In genomic region chr17:47759702-47760410, GRCm38 (mm10) we compare ENCODE assay signal across 8 mouse cellular contexts. TPM values are rescaled to one million over a fixed set of nuclear protein-coding genes. Genes with fewer than 3 reads are reported as not detected.
DNase-seq lines count a peak whose midpoint lies in the region; ATAC-seq lines count a peak whose summit lies in the region.

No protein-coding gene starts in this region.

- no peak overlapping the region for H3K4me3 ChIP-seq in forebrain, embryonic 10.5 days
- no peak overlapping the region for H3K4me3 ChIP-seq in midbrain, embryonic 13.5 days (replicated peaks)

- no peak overlapping the region for H3K27ac ChIP-seq in forebrain, embryonic 10.5 days
- H3K27ac ChIP-seq in midbrain, embryonic 13.5 days: no peak overlapping the region

- ATAC-seq in midbrain, embryonic 13.5 days: no peak

- DNase-seq in right cerebral cortex, postnatal 14 days: peak; percentile 42
- no peak for DNase-seq in right cerebral cortex, postnatal 10 days (ENCODE audit: low spot score in 2 of 2)
- DNase-seq in adrenal gland, postnatal 36 days: peak; percentile 66 to 80
- peak; percentile 75 for DNase-seq in gastrocnemius, postnatal 14 days
- DNase-seq in left cerebral cortex, postnatal 4 days: peak; percentile 29
- no peak for DNase-seq in forebrain, embryonic 10.5 days (ENCODE audit: extremely low spot score, low spot score)
- no peak for DNase-seq in kidney, adult 11 months

- no peaks in the 10 kb centered on the region for H3K36me3 ChIP-seq in forebrain, embryonic 10.5 days (replicated peaks)
- no peaks in the 10 kb centered on the region for H3K36me3 ChIP-seq in midbrain, embryonic 13.5 days

- WGBS in forebrain, embryonic 10.5 days: 72% methylated on average over 15 of the region's 15 CpGs
- whole genome bisulfite sequencing in midbrain, embryonic 13.5 days: 73% methylated on average over 15 of the region's 15 CpGs

- intact Hi-C loops in gastrocnemius, postnatal 14 days (cut with DNase I; ENCODE audit: low total_unique reads): no loop called here
- intact Hi-C loops in left cerebral cortex, postnatal 4 days (cut with DNase I): no loop called here

- H3K4me1 ChIP-seq in forebrain, embryonic 10.5 days: peaks cover 13% of the 10 kb centered on the region
- H3K4me1 ChIP-seq in midbrain, embryonic 13.5 days (replicated peaks): peaks cover 11% of the 10 kb centered on the region

- H3K4me2 ChIP-seq in midbrain, embryonic 13.5 days (replicated peaks): no peak overlapping the region

- peaks cover 3% of the 10 kb centered on the region; the same call in 1 of the 2 replicates for H3K27me3 ChIP-seq in forebrain, embryonic 10.5 days (ENCODE audit: poor library complexity, severe bottlenecking)
- no peaks in the 10 kb centered on the region for H3K27me3 ChIP-seq in midbrain, embryonic 13.5 days

- H3K9me3 ChIP-seq in forebrain, embryonic 10.5 days: no peaks in the 10 kb centered on the region
- H3K9me3 ChIP-seq in midbrain, embryonic 13.5 days: no peaks in the 10 kb centered on the region

- H3K9ac ChIP-seq in midbrain, embryonic 13.5 days (replicated peaks): no peak overlapping the region

RNA-seq across cellular contexts. Expression of gene Tfeb, which starts 23.0 kb away (rescaled TPM):
- total RNA-seq in adrenal gland, postnatal 36 days (2021): 10 to 100 TPM; 18.6 to 18.9 TPM
- 10 to 100 TPM; 60.0 to 66.0 TPM for total RNA-seq in gastrocnemius, postnatal 14 days (2021)
- total RNA-seq in left cerebral cortex, postnatal 4 days (2021): 1 to 10 TPM; 5.0 to 5.7 TPM
- polyA plus RNA-seq in forebrain, embryonic 10.5 days (2016; fragmentation: Nextera tagmentation; extraction: Ambion mirVana): 1.9 and 2.2 TPM in 2 replicates
- polyA plus RNA-seq in midbrain, embryonic 13.5 days (2015; fragmentation: Nextera tagmentation; extraction: Ambion mirVana): 1.8 and 2.0 TPM in 2 replicates

RNA-seq across cellular contexts. Expression of gene Pgc, which starts 33.2 kb away (rescaled TPM):
- not detected for total RNA-seq in adrenal gland, postnatal 36 days (2021)
- not detected for total RNA-seq in gastrocnemius, postnatal 14 days (2021)
- not detected for total RNA-seq in left cerebral cortex, postnatal 4 days (2021)
- not detected in 2 replicates for polyA plus RNA-seq in forebrain, embryonic 10.5 days (2016; fragmentation: Nextera tagmentation; extraction: Ambion mirVana)
- polyA plus RNA-seq in midbrain, embryonic 13.5 days (2015; fragmentation: Nextera tagmentation; extraction: Ambion mirVana): not detected in 2 replicates

Comparison
In these comparisons a context has a peak if more than half of its experiments do, and no peak if none do; other contexts are left out.
1. DNase-seq: peak in right cerebral cortex, postnatal 14 days (single experiment), adrenal gland, postnatal 36 days (2 of 2), gastrocnemius, postnatal 14 days (single experiment) and left cerebral cortex, postnatal 4 days (single experiment); none in right cerebral cortex, postnatal 10 days (0 of 2), forebrain, embryonic 10.5 days (single experiment) and kidney, adult 11 months (single experiment).